Mouse (Mus musculus) CH12.LX (cell line): Measurements from ENCODE around the gene Dner.

Experiments
- CHD2 ChIP-seq: IDR thresholded peaks from 2 replicates; pipeline ENCODE4 v1.6.1; 2011; ENCODE audit warnings: low read length, improper control_type of control experiment
- CTCF ChIP-seq, 2 experiments: IDR thresholded peaks in 1 of 2; conservative IDR thresholded peaks in 1 of 2; 2 replicates each; pipeline ENCODE4 v1.5.1; 2011 to 2012; ENCODE audit warnings: low read depth in 2 of 2, low read length in 2 of 2, improper control_type of control experiment in 1 of 2, inconsistent platforms in 1 of 2, mild to moderate bottlenecking in 1 of 2, moderate library complexity in 1 of 2
- EP300 ChIP-seq: IDR thresholded peaks from 2 replicates; pipeline ENCODE4 v1.6.1; 2011; ENCODE audit warnings: low read length, improper control_type of control experiment
- HCFC1 ChIP-seq: IDR thresholded peaks from 2 replicates; pipeline ENCODE4 v1.6.1; 2012; ENCODE audit warnings: low read depth, mild to moderate bottlenecking, inconsistent platforms, low read length, improper control_type of control experiment
- MAX ChIP-seq: IDR thresholded peaks from 2 replicates; pipeline ENCODE4 v1.6.1; 2011; ENCODE audit warnings: low read length, improper control_type of control experiment
- MAZ ChIP-seq: IDR thresholded peaks from 2 replicates; pipeline ENCODE4 v1.6.1; 2012; ENCODE audit warnings: low read depth, mild to moderate bottlenecking, inconsistent platforms, low read length, improper control_type of control experiment, moderate library complexity
- POLR2A ChIP-seq: IDR thresholded peaks from 2 replicates; pipeline ENCODE4 v1.6.1; 2011; ENCODE audit warnings: low read depth, mild to moderate bottlenecking, improper control_type of control experiment, low read length
- POLR2AphosphoS2 ChIP-seq: IDR thresholded peaks from 2 replicates; pipeline ENCODE4 v1.6.1; 2011; ENCODE audit warnings: low read depth, low read length, improper control_type of control experiment
- TCF12 ChIP-seq: IDR thresholded peaks from 2 replicates; pipeline ENCODE4 v1.6.1; 2014; ENCODE audit warnings: low read depth, mild to moderate bottlenecking, inconsistent platforms, low read length, improper control_type of control experiment
- USF1 ChIP-seq: IDR thresholded peaks from 2 replicates; pipeline ENCODE4 v1.6.1; 2014; ENCODE audit warnings: low read depth, mild to moderate bottlenecking, inconsistent platforms, low read length, improper control_type of control experiment
- ZMIZ1 ChIP-seq: IDR thresholded peaks from 2 replicates; pipeline ENCODE4 v1.6.1; 2012; ENCODE audit warnings: low read depth, mild to moderate bottlenecking, inconsistent platforms, low read length, improper control_type of control experiment

DNA sequence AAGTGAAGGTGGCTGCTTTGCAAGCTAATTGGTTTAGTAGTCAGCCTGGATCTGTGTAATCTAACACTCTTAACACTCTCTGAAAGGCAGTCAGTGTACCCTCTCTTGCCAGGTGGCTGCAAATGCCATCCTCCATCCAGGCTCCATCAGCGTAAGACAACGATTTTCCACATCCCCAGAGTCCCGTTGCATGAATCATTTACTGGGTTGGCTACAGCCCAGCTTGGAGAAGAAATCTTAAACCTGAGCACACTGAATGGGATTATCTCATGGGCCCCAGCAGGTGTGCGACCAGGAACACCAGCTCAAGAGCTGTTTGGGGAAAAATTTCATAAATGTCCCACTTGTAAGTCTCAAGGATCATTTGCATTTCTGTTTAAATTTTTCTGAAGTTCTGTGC is 308.4 kb downstream of the Dner start:
- TF ChIP-seq EP300 (no peak), CTCF (conservative IDR thresholded peaks at IDR 0.05 in 1 of 2, IDR thresholded peaks at IDR 0.05 in 1 of 2; ENCODE audit: low read depth in 2 of 2, low read length in 2 of 2) (no peak), CHD2 (no peak), POLR2A (no peak), TCF12 (no peak), MAX (no peak), USF1 (no peak), MAZ (no peak), HCFC1 (no peak), POLR2AphosphoS2 (no peak), ZMIZ1 (no peak)
